Mouse (Mus musculus) limb, embryonic 11.5 days (tissue): ENCODE measurements around the gene Lrrc4. TPM values are rescaled to one million over a fixed set of nuclear protein-coding genes. Genes with fewer than 3 reads are reported as not detected.

Experiments used
- ATAC-seq: fragments of 200-750 bp; cut with Nextera tagmentation; 2 replicates; pipeline ENCODE4 v1.8.0; 2017; ENCODE audit warnings: low read depth; ENCODE audit not compliant: insufficient number of reproducible peaks, low FRiP score, low TSS enrichment
- DNase-seq: peaks from one replicate; pipeline ENCODE4 v3.0.0-alpha.2; 2015; ENCODE audit warnings: low spot score
- H3K27ac ChIP-seq: fragments of 300-500 bp; sonication (generic); replicated peaks from 2 replicates; pipeline ENCODE4 v1.5.1; 2014; ENCODE audit warnings: low read depth, mild to moderate bottlenecking, low read length
- H3K27me3 ChIP-seq: fragments of 300-500 bp; sonication (generic); 2 replicates; pipeline ENCODE4 v1.6.1; 2014; ENCODE audit warnings: mild to moderate bottlenecking, low read length, mixed read lengths; ENCODE audit not compliant: control insufficient read depth, insufficient read depth
- H3K36me3 ChIP-seq: fragments of 300-500 bp; sonication (generic); 2 replicates; pipeline ENCODE4 v1.6.1; 2014; ENCODE audit warnings: mild to moderate bottlenecking, low read length, moderate library complexity, mixed read lengths; ENCODE audit not compliant: control insufficient read depth, insufficient read depth
- H3K4me1 ChIP-seq: fragments of 300-500 bp; sonication (generic); 2 replicates; pipeline ENCODE4 v1.6.1; 2014; ENCODE audit warnings: low read length, mixed read lengths; ENCODE audit not compliant: control insufficient read depth, insufficient read depth
- H3K4me2 ChIP-seq: fragments of 300-500 bp; sonication (generic); 2 replicates; pipeline ENCODE4 v1.6.1; 2014; ENCODE audit warnings: low read depth, mild to moderate bottlenecking, moderate library complexity; ENCODE audit not compliant: severe bottlenecking
- H3K4me3 ChIP-seq: fragments of 300-500 bp; sonication (generic); 2 replicates; pipeline ENCODE4 v1.5.1; 2014; ENCODE audit warnings: low read depth, low read length
- H3K9ac ChIP-seq: fragments of 300-500 bp; sonication (generic); 2 replicates; pipeline ENCODE4 v1.6.1; 2014; ENCODE audit warnings: mild to moderate bottlenecking, low read length
- H3K9me3 ChIP-seq: fragments of 300-500 bp; sonication (generic); 2 replicates; pipeline ENCODE4 v1.6.1; 2016; ENCODE audit warnings: low read length; ENCODE audit not compliant: control insufficient read depth
- WGBS: fragments of 180-500 bp; shearing (Covaris S2); extraction: QIAGEN DNeasy Blood & Tissue Kit; methylation state at CpG from one replicate; pipeline ENCODE4 v1.1.7; 2014; 5-methylcytosine and 5-hydroxymethylcytosine counted together
- polyA plus RNA-seq: library from polyadenylated mRNA; unstranded; fragments of >200 nt; fragmentation: Nextera tagmentation; extraction: Ambion mirVana; gene quantifications from 2 replicates; pipeline ENCODE4 v1.2.1, GENCODE M21; 2014

Lrrc4 gene
- polyA plus RNA-seq, 1 experiment from 2014 or later = 0.48 TPM

- Histone ChIP-seq H3K4me1 (no peaks in the 10 kb centered on the region), H3K9ac (no peak overlapping the region), H3K9me3 (no peaks in the 10 kb centered on the region), H3K4me2 (no peak overlapping the region), H3K4me3 (no peak overlapping the region), H3K36me3 (no peaks in the 10 kb centered on the region), H3K27me3 (no peaks in the 10 kb centered on the region), H3K27ac (no peak overlapping the region)
- DNase-seq (no peak), ATAC-seq (no peak)
- 90% methylated on average over 2 of the region's 2 CpGs for WGBS
Measured at GRCm38 (mm10) chr6:28814895-28815294, 16.7 kb downstream of the Lrrc4 start.

- Histone ChIP-seq H3K4me3 (no peak overlapping the region), H3K36me3 (no peaks in the 10 kb centered on the region), H3K4me2 (no peak overlapping the region), H3K9ac (no peak overlapping the region), H3K27ac (no peak overlapping the region), H3K4me1 (no peaks in the 10 kb centered on the region), H3K9me3 (no peaks in the 10 kb centered on the region), H3K27me3 (no peaks in the 10 kb centered on the region)
- 92% methylated on average over 9 of the region's 9 CpGs for WGBS
- ATAC-seq (no peak), DNase-seq (no peak)
Measured at GRCm38 (mm10) chr6:28813057-28813456, 18.5 kb downstream of the Lrrc4 start.

GRCm38 (mm10) chr6:28804751-28805150, 26.8 kb downstream of the Lrrc4 start:
- no peaks in the 10 kb centered on the region for H3K9me3 ChIP-seq
- H3K36me3 ChIP-seq = no peaks in the 10 kb centered on the region
- no peak overlapping the region for H3K27ac ChIP-seq
- no peak overlapping the region for H3K4me2 ChIP-seq
- no peak for ATAC-seq
- 89% methylated on average over 5 of the region's 5 CpGs for WGBS
- H3K4me3 ChIP-seq = no peak overlapping the region
- H3K4me1 ChIP-seq = no peaks in the 10 kb centered on the region
- DNase-seq = no peak
- H3K27me3 ChIP-seq = no peaks in the 10 kb centered on the region
- no peak overlapping the region for H3K9ac ChIP-seq

- H3K4me2 ChIP-seq = no peak overlapping the region
- H3K4me1 ChIP-seq = no peaks in the 10 kb centered on the region
- 88% methylated on average over 6 of the region's 6 CpGs for WGBS
- no peaks in the 10 kb centered on the region for H3K27me3 ChIP-seq
- H3K36me3 ChIP-seq = no peaks in the 10 kb centered on the region
- ATAC-seq = no peak
- H3K4me3 ChIP-seq = no peak overlapping the region
- H3K9me3 ChIP-seq = no peaks in the 10 kb centered on the region
- no peak overlapping the region for H3K27ac ChIP-seq
- no peak overlapping the region for H3K9ac ChIP-seq
- DNase-seq = no peak
Measured at GRCm38 (mm10) chr6:28803678-28804279, 27.8 kb downstream of the Lrrc4 start.

- Histone ChIP-seq H3K4me1 (no peaks in the 10 kb centered on the region), H3K4me2 (no peak overlapping the region), H3K4me3 (no peak overlapping the region), H3K9me3 (no peaks in the 10 kb centered on the region), H3K27me3 (no peaks in the 10 kb centered on the region), H3K9ac (no peak overlapping the region), H3K36me3 (no peaks in the 10 kb centered on the region), H3K27ac (no peak overlapping the region)
- DNase-seq = no peak
- WGBS = 96% methylated on average over 3 of the region's 3 CpGs
- ATAC-seq = no peak
Measured at GRCm38 (mm10) chr6:28800976-28801375, 30.6 kb downstream of the Lrrc4 start.

- Histone ChIP-seq H3K27me3 (no peaks in the 10 kb centered on the region), H3K9ac (no peak overlapping the region), H3K4me2 (no peak overlapping the region), H3K9me3 (no peaks in the 10 kb centered on the region), H3K4me3 (no peak overlapping the region), H3K4me1 (no peaks in the 10 kb centered on the region), H3K27ac (no peak overlapping the region), H3K36me3 (no peaks in the 10 kb centered on the region)
- DNase-seq (no peak), ATAC-seq (no peak)
- WGBS = 93% methylated on average over 2 of the region's 2 CpGs
Measured at GRCm38 (mm10) chr6:28799818-28800217, 31.7 kb downstream of the Lrrc4 start.

GRCm38 (mm10) chr6:28795792-28796515, 35.6 kb downstream of the Lrrc4 start:
- no peak overlapping the region for H3K4me3 ChIP-seq
- no peak overlapping the region for H3K4me2 ChIP-seq
- H3K9me3 ChIP-seq = no peaks in the 10 kb centered on the region
- H3K36me3 ChIP-seq = no peaks in the 10 kb centered on the region
- no peak overlapping the region for H3K27ac ChIP-seq
- no peaks in the 10 kb centered on the region for H3K4me1 ChIP-seq
- no peak overlapping the region for H3K9ac ChIP-seq
- no peak for ATAC-seq
- H3K27me3 ChIP-seq = no peaks in the 10 kb centered on the region
- DNase-seq = no peak
- 92% methylated on average over 16 of the region's 16 CpGs for WGBS

GRCm38 (mm10) chr6:28795380-28795779, 36.2 kb downstream of the Lrrc4 start:
- Histone ChIP-seq H3K9ac (no peak overlapping the region), H3K4me3 (no peak overlapping the region), H3K36me3 (no peaks in the 10 kb centered on the region), H3K27me3 (no peaks in the 10 kb centered on the region), H3K4me2 (no peak overlapping the region), H3K4me1 (no peaks in the 10 kb centered on the region), H3K27ac (no peak overlapping the region), H3K9me3 (no peaks in the 10 kb centered on the region)
- WGBS = 50% methylated on average over 9 of the region's 9 CpGs
- DNase-seq (no peak), ATAC-seq (no peak)
